Mouse (Mus musculus) cerebral cortex, adult 2 months (tissue): ENCODE measurements around the gene Olfr312.

ENCODE experiments used
- WGBS: fragments of 180-500 bp; shearing (Covaris S2); methylation state at CpG from one replicate; pipeline ENCODE4 v1.1.7; 2018; 5-methylcytosine and 5-hydroxymethylcytosine counted together

Gene Olfr312

GRCm38 (mm10) chr11:58860744-58861143 lies 31.7 kb downstream of the Olfr312 start:
- over 99% methylated on average over 8 of the region's 8 CpGs for WGBS

- 3% methylated on average over 37 of the region's 37 CpGs for WGBS
These were observed 38.3 kb downstream of the Olfr312 start, which contains the start of gene 2810021J22Rik for GRCm38 (mm10) chr11:58867039-58867953. Gene 2810021J22Rik, plus strand, starts transcription at chr11:58867216.

GRCm38 (mm10) chr11:58867954-58868330 lies 38.9 kb downstream of the Olfr312 start:
- WGBS: 77% methylated on average over 6 of the region's 6 CpGs

- WGBS: 91% methylated on average over 4 of the region's 4 CpGs
These were observed 41.9 kb downstream of the Olfr312 start for GRCm38 (mm10) chr11:58870961-58871360.

- 78% methylated on average over 8 of the region's 8 CpGs for WGBS
These were observed 54.7 kb downstream of the Olfr312 start for GRCm38 (mm10) chr11:58883756-58884155.
